Mouse (Mus musculus): ENCODE measurements around the gene Tulp1.
"Not testable (repeated sequence)": the region's sequence is repeated elsewhere in the genome, so short reads cannot be mapped to it uniquely, and the experiment has no call there.

Gene Tulp1

GRCm38 (mm10) chr17:28337547-28337946 lies 27.5 kb downstream of the Tulp1 start:
- DNase-seq, result no peak

GRCm38 (mm10) chr17:28335267-28335666 lies 29.8 kb downstream of the Tulp1 start:
- DNase-seq, result no peak

- DNase-seq, result peak in 1 of 2 experiments; percentile 51
These were observed 32.0 kb downstream of the Tulp1 start for GRCm38 (mm10) chr17:28332915-28333546.

GRCm38 (mm10) chr17:28332113-28332914 lies 32.7 kb downstream of the Tulp1 start:
- peak in 1 of 2 experiments; percentile 58 for DNase-seq

- peak in 1 of 2 experiments; percentile 35 for DNase-seq
These were observed 33.5 kb downstream of the Tulp1 start for GRCm38 (mm10) chr17:28331241-28332112.

- not testable (repeated sequence) for DNase-seq
These were observed 34.4 kb downstream of the Tulp1 start for GRCm38 (mm10) chr17:28330590-28330989.

- DNase-seq, result no peak
These were observed 34.8 kb downstream of the Tulp1 start for GRCm38 (mm10) chr17:28330232-28330546.

- DNase-seq, result peak in 1 of 2 experiments; percentile 43
These were observed 35.4 kb downstream of the Tulp1 start for GRCm38 (mm10) chr17:28329503-28330231.

- DNase-seq, result peak in 1 of 2 experiments; percentile 71
These were observed 36.1 kb downstream of the Tulp1 start for GRCm38 (mm10) chr17:28328946-28329345.

GRCm38 (mm10) chr17:28328366-28328928 lies 36.6 kb downstream of the Tulp1 start, which contains the start of gene Rpl10a:
Gene Rpl10a (plus strand): TSS chr17:28328471.
- DNase-seq, result peak; percentile 97 to 99

- DNase-seq, result peak; percentile 64 to 84
These were observed 37.2 kb downstream of the Tulp1 start for GRCm38 (mm10) chr17:28327673-28328325.

- no peak for DNase-seq
These were observed 38.1 kb downstream of the Tulp1 start for GRCm38 (mm10) chr17:28326951-28327350.

GRCm38 (mm10) chr17:28325751-28326150 lies 39.3 kb downstream of the Tulp1 start:
- peak in 1 of 2 experiments; percentile 43 for DNase-seq

GRCm38 (mm10) chr17:28324416-28324815 lies 40.6 kb downstream of the Tulp1 start:
- DNase-seq, result not testable (repeated sequence)

GRCm38 (mm10) chr17:28323786-28324185 lies 41.2 kb downstream of the Tulp1 start:
- peak in 1 of 2 experiments; percentile 61 for DNase-seq

- no peak for DNase-seq
These were observed 43.3 kb downstream of the Tulp1 start for GRCm38 (mm10) chr17:28321700-28322099.

- no peak for DNase-seq
These were observed 47.3 kb downstream of the Tulp1 start for GRCm38 (mm10) chr17:28317725-28318124.

- peak in 1 of 2 experiments; percentile 63 for DNase-seq
These were observed 47.9 kb downstream of the Tulp1 start for GRCm38 (mm10) chr17:28317091-28317490.

- no peak for DNase-seq
These were observed 48.5 kb downstream of the Tulp1 start for GRCm38 (mm10) chr17:28316476-28316875.

- DNase-seq, result no peak
These were observed 49.3 kb downstream of the Tulp1 start for GRCm38 (mm10) chr17:28315611-28316160.

GRCm38 (mm10) chr17:28313880-28314225 lies 51.2 kb downstream of the Tulp1 start:
- DNase-seq, result peak in 1 of 2 experiments; percentile 34

Data from kidney, postnatal 25 days (tissue).